Mouse (Mus musculus) heart, adult 2 months (tissue): ENCODE results near the gene Gm21836. TPM values are rescaled to one million over a fixed set of nuclear protein-coding genes. Genes with fewer than 3 reads are reported as not detected.
"Not testable (repeated sequence)": the region's sequence is repeated elsewhere in the genome, so short reads cannot be mapped to it uniquely, and the experiment has no call there.

Source experiments
- DNase-seq, 2 experiments: peaks; one replicate each; pipeline ENCODE4 v3.0.0; 2021
- H3K27ac ChIP-seq: fragments of 200-600 bp; 2 replicates; pipeline ENCODE4 v1.8.1; 2022
- H3K27me3 ChIP-seq: fragments of 200-500 bp; 2 replicates; pipeline ENCODE4 v1.6.1; 2012; ENCODE audit warnings: mild to moderate bottlenecking, low read length, inconsistent platforms, mixed read lengths; ENCODE audit not compliant: control insufficient read depth, insufficient read depth
- H3K36me3 ChIP-seq: fragments of 200-500 bp; 2 replicates; pipeline ENCODE4 v1.6.1; 2012; ENCODE audit warnings: low read length, inconsistent platforms; ENCODE audit not compliant: control insufficient read depth, insufficient read depth
- H3K4me1 ChIP-seq: fragments of 200-500 bp; 2 replicates; pipeline ENCODE4 v1.6.1; 2011; ENCODE audit warnings: low read length; ENCODE audit not compliant: control insufficient read depth, insufficient read depth
- H3K4me3 ChIP-seq: fragments of 200-600 bp; 2 replicates; pipeline ENCODE4 v1.8.1; 2022
- H3K79me2 ChIP-seq: fragments of 200-500 bp; replicated peaks from 2 replicates; pipeline ENCODE4 v1.6.1; 2012; ENCODE audit warnings: mild to moderate bottlenecking, inconsistent platforms, low read length, moderate library complexity, mixed read lengths; ENCODE audit not compliant: control insufficient read depth, insufficient read depth
- H3K9ac ChIP-seq: fragments of 200-500 bp; 2 replicates; pipeline ENCODE4 v1.6.1; 2012; ENCODE audit warnings: low read depth, mild to moderate bottlenecking, control low read depth, inconsistent platforms, low read length, mixed read lengths
- CTCF ChIP-seq: fragments of 200-600 bp; IDR thresholded peaks from 2 replicates; pipeline ENCODE4 v1.8.1; 2022; ENCODE audit warnings: antibody characterized with exemption, mild to moderate bottlenecking, moderate library complexity
- EP300 ChIP-seq: fragments of 200-500 bp; IDR thresholded peaks from 2 replicates; pipeline ENCODE4 v1.6.1; 2011; ENCODE audit warnings: low read depth, low read length, control low read depth; ENCODE audit not compliant: insufficient read depth
- POLR2A ChIP-seq: fragments of 200-500 bp; IDR thresholded peaks from 2 replicates; pipeline ENCODE4 v1.6.1; 2011; ENCODE audit warnings: mild to moderate bottlenecking, low read depth, low read length, control low read depth; ENCODE audit not compliant: insufficient read depth
- WGBS: fragments of 180-500 bp; shearing (Covaris S2); methylation state at CpG from one replicate; pipeline ENCODE4 v1.1.7; 2018; 5-methylcytosine and 5-hydroxymethylcytosine counted together
- intact Hi-C: fragments of 180-260 bp; cut with DNase I; formaldehyde crosslinking; loops from one replicate; pipeline ENCODE4 v1.15.1; 2025
- long read RNA-seq: library from polyadenylated mRNA; stranded (forward); transcript quantifications from one replicate; pipeline ENCODE4 v2.0.0, GENCODE M21; 2021
- polyA plus RNA-seq: library from polyadenylated mRNA; depleted of rRNA; stranded (reverse); fragments of >200 nt; gene quantifications from 2 replicates; pipeline ENCODE4 v1.2.3, GENCODE M21; 2012; rRNA removed
- total RNA-seq, 2 experiments: library from RNA; stranded (reverse); gene quantifications; 2 replicates each; pipeline ENCODE4 v1.2.3; 2021

The Gm21836 gene
- total RNA-seq (not detected), polyA plus RNA-seq (not detected in 2 replicates)
- long read RNA-seq, result 0 reads

- H3K27ac ChIP-seq, H3K36me3 ChIP-seq, intact Hi-C loops, H3K79me2 ChIP-seq, H3K9ac ChIP-seq, H3K4me3 ChIP-seq, H3K4me1 ChIP-seq, H3K27me3 ChIP-seq, DNase-seq: not testable (repeated sequence)
- WGBS, result 87% methylated on average over 2 of the region's 2 CpGs
These were observed at the start of gene Gm21836 for GRCm38 (mm10) chr9:124493693-124494092. Gene Gm21836, minus strand, starts transcription at chr9:124493793.

DNA sequence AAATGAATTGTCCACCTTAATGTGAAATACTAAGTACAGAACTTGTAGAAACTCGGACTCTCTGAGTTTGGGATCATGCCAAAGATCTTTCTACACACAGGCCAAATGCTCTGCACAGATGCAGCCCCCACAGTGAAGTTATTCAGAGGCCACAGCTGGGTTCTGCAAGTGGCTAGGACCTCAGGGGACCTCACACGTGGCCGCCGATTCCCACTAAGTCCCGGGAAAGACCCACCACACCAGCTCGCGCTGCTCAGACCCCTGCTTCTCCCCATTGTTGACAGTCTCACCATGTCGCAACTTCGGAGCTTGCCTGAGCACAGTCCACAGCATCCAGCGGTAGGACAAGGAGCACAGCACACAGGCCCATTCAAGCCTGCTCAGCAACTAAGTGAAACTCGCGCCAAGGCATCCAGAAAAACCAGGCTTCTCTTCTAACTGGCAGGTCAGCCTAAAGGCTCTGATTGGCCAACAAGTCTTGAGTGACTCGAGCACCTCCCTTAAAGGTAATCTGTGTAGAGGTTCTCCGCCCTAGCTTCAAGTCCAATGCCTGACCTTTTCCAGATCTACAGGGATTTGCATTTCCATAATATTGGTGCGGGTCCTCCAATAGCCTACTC lies 13.1 kb downstream of the Gm21836 start:
- WGBS, result 36% methylated on average over 13 of the region's 15 CpGs

DNA sequence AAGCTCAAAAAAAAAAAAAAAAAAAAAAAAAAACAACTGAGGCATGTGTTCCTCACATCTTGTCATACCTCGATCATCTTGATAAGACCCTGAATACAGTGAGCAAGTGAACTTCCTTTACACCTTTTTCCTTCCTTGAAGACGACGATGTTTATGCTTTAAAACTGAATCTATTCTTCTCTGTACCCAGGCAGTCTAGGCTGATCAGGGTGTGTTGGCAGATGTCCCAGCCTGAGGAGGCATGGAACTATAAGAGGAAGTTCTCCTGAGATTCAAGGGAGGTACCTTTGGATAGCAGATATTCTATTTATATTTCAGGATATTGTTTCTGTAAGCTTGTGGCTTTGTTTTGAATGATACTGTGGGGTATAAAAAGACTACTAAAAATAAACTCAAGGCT lies 15.5 kb downstream of the Gm21836 start:
- Histone ChIP-seq H3K4me1 (peaks cover 6% of the 10 kb centered on the region; the same call in 1 of the 2 replicates), H3K4me3 (no peak overlapping the region), H3K36me3 (no peaks in the 10 kb centered on the region), H3K27ac (peak overlapping the region; percentile 73), H3K79me2 (no peaks in the 10 kb centered on the region), H3K27me3 (no peaks in the 10 kb centered on the region), H3K9ac (no peak overlapping the region)
- intact Hi-C loops, result no loop called here
- 0 out of 2 replicates have a peak, but pooled peaks have one; percentile 14 for TF ChIP-seq POLR2A
- TF ChIP-seq CTCF, result no peak
- no peak for TF ChIP-seq EP300
- DNase-seq, result peak; percentile 38 to 70
- WGBS, result 12% methylated on average over 3 of the region's 3 CpGs

More for the DNA sequence above, 13.1 kb downstream of the Gm21836 start:
- H3K27ac ChIP-seq, H3K36me3 ChIP-seq, H3K4me3 ChIP-seq, intact Hi-C loops, H3K79me2 ChIP-seq, H3K27me3 ChIP-seq, H3K9ac ChIP-seq, DNase-seq, H3K4me1 ChIP-seq: not testable (repeated sequence)

- intact Hi-C loops, result no loop called here
- Histone ChIP-seq H3K36me3 (no peaks in the 10 kb centered on the region), H3K4me1 (peaks cover 6% of the 10 kb centered on the region; the same call in 1 of the 2 replicates), H3K27ac (peak within 1 kb of the TSS; percentile 73), H3K4me3 (no peak within 1 kb of the TSS), H3K79me2 (no peaks in the 10 kb centered on the region), H3K27me3 (no peaks in the 10 kb centered on the region), H3K9ac (no peak within 1 kb of the TSS)
- TF ChIP-seq POLR2A (no peak), CTCF (no peak), EP300 (no peak)
- WGBS, result 95% methylated on average over 22 of the region's 22 CpGs
- DNase-seq, result no peak
These were observed 17.3 kb downstream of the Gm21836 start, which contains the start of gene Ppp2r3d for GRCm38 (mm10) chr9:124476096-124476902. Gene Ppp2r3d, minus strand, starts transcription at chr9:124476898.

DNA sequence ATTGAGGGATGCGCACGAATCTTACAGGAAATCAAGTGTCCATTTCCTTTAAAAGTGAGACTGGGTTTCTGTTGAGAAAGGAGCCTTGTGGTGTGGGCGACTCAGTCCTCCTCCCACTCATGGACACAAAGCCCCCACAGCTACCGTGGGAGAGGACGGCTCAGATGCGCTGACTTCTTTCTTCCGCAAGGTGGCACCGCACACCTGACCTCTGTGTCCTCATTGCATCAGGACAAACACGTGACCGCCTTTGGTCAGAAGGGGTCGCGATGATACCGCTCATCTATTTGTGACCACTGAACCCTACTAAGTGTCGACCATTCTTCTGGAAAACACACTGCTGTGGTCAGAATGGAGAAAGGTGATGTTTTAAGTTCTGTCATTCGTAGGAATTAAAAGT lies 17.9 kb downstream of the Gm21836 start:
- H3K4me1 ChIP-seq, result peaks cover 6% of the 10 kb centered on the region; the same call in 1 of the 2 replicates
- H3K27ac ChIP-seq, result no peak overlapping the region
- WGBS, result 85% methylated on average over 15 of the region's 15 CpGs
- no peak overlapping the region for H3K4me3 ChIP-seq
- no peaks in the 10 kb centered on the region for H3K27me3 ChIP-seq
- H3K36me3 ChIP-seq, result no peaks in the 10 kb centered on the region
- no peaks in the 10 kb centered on the region for H3K79me2 ChIP-seq
- TF ChIP-seq EP300, result no peak
- no peak for TF ChIP-seq POLR2A
- TF ChIP-seq CTCF, result no peak
- intact Hi-C loops, result no loop called here
- no peak overlapping the region for H3K9ac ChIP-seq
- no peak for DNase-seq

- Histone ChIP-seq H3K27me3 (no peaks in the 10 kb centered on the region), H3K9ac (no peak overlapping the region), H3K79me2 (no peaks in the 10 kb centered on the region), H3K36me3 (no peaks in the 10 kb centered on the region), H3K4me1 (no peaks in the 10 kb centered on the region), H3K27ac (no peak overlapping the region), H3K4me3 (no peak overlapping the region)
- TF ChIP-seq CTCF, result peak; percentile 95
- TF ChIP-seq POLR2A, result no peak
- TF ChIP-seq EP300, result 0 out of 2 replicates have a peak, but pooled peaks have one; percentile 54
- intact Hi-C loops, result no loop called here
- WGBS, result 3% methylated on average over 1 of the region's 1 CpGs
- peak; percentile 61 to 77 for DNase-seq
These were observed 37.0 kb downstream of the Gm21836 start for GRCm38 (mm10) chr9:124456572-124456971.

Other genes starting within 250 kb of the Gm21836 start
- 10 to 100 TPM in 1 of 2 experiments, 1 to 10 TPM in 1; 9.6 to 12.5 TPM for gene 2010315B03Rik, start 181.1 kb downstream of the Gm21836 start, total RNA-seq
- 3.2 and 6.8 TPM in 2 replicates for gene 2010315B03Rik, start 181.1 kb downstream of the Gm21836 start, polyA plus RNA-seq
- gene Ppp2r3d, start 16.9 kb downstream of the Gm21836 start, total RNA-seq, result 10 to 100 TPM; 78.8 to 90.7 TPM
- 117 and 142 TPM in 2 replicates for gene Ppp2r3d, start 16.9 kb downstream of the Gm21836 start, polyA plus RNA-seq